Mouse (Mus musculus): ENCODE results near the gene Prok1.

DNA sequence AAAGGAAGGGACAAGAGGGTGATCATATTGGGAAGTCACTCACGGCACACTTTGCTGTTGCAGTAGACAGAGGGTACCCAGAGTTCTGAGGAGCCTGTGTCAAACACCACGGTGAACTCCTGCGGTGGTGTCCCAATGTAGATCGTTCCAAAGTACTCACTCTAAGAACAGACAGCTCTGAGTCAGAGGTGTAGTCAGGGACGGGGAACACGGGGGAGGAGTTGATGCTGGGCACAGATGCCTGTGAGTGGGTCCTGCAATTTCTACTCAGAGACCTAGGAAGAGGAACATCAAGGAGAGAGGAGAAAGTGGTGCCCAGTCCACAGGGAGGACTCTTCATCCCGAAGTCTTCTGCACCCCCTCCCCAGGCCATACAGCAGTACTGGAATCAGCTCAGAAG lies 20.9 kb downstream of the Prok1 start:
- TF ChIP-seq CTCF (IDR thresholded peaks at IDR 0.05; ENCODE audit: low read depth) (no peak), EP300 (IDR thresholded peaks at IDR 0.05; ENCODE audit: low read depth) (no peak)

Measured in liver, embryonic 14.5 days (tissue).